Mouse (Mus musculus) MEL (cell line): ENCODE data around the gene Tfpi2. TPM values are rescaled to one million over a fixed set of nuclear protein-coding genes. Genes with fewer than 3 reads are reported as not detected.

Source experiments
- DNase-seq: peaks from one replicate; pipeline ENCODE4 v3.0.0; 2011; ENCODE audit warnings: low read depth, low spot score
- H3K27ac ChIP-seq: 2 replicates; pipeline ENCODE4 v1.5.1; 2012; ENCODE audit warnings: low read depth, mild to moderate bottlenecking, control low read depth, low read length, moderate library complexity; ENCODE audit not compliant: control insufficient read depth
- H3K27me3 ChIP-seq, 2 experiments: fragments of 150-350 bp in 1 of 2; sonication (generic) in 1 of 2; 2 replicates each; pipeline ENCODE4 v1.6.1; 2012; ENCODE audit warnings: low read length in 2 of 2, mild to moderate bottlenecking in 2 of 2, improper control_type of control experiment in 1 of 2, moderate library complexity in 1 of 2; ENCODE audit not compliant: insufficient read depth in 2 of 2, control insufficient read depth in 1 of 2
- H3K36me3 ChIP-seq, 2 experiments: 2 replicates each; pipeline ENCODE4 v1.6.1; 2012 to 2014; ENCODE audit warnings: low read length in 2 of 2, improper control_type of control experiment in 1 of 2, inconsistent platforms in 1 of 2, mild to moderate bottlenecking in 1 of 2; ENCODE audit not compliant: insufficient read depth in 2 of 2, control insufficient read depth in 1 of 2
- H3K4me1 ChIP-seq, 2 experiments: fragments of 150-350 bp in 1 of 2; sonication (generic) in 1 of 2; 2 replicates each; pipeline ENCODE4 v1.6.1; 2012; ENCODE audit warnings: low read length in 2 of 2, improper control_type of control experiment in 1 of 2, mild to moderate bottlenecking in 1 of 2; ENCODE audit not compliant: insufficient read depth in 2 of 2, control insufficient read depth in 1 of 2
- H3K4me3 ChIP-seq, 2 experiments: fragments of 150-350 bp in 1 of 2; sonication (generic) in 1 of 2; 2 replicates each; pipeline ENCODE4 v1.5.1; 2012; ENCODE audit warnings: low read depth in 2 of 2, low read length in 2 of 2, mild to moderate bottlenecking in 2 of 2, moderate library complexity in 2 of 2, control low read depth in 1 of 2, improper control_type of control experiment in 1 of 2; ENCODE audit not compliant: control insufficient read depth in 1 of 2, insufficient read depth in 1 of 2
- H3K79me2 ChIP-seq: 2 replicates; pipeline ENCODE4 v1.6.1; 2012; ENCODE audit warnings: mild to moderate bottlenecking, low read length, moderate library complexity; ENCODE audit not compliant: control insufficient read depth, poor library complexity, insufficient read depth
- H3K9ac ChIP-seq: 2 replicates; pipeline ENCODE4 v1.6.1; 2012; ENCODE audit warnings: low read depth, mild to moderate bottlenecking, control low read depth, low read length, moderate library complexity; ENCODE audit not compliant: control insufficient read depth, poor library complexity, severe bottlenecking
- H3K9me3 ChIP-seq: fragments of 150-350 bp; sonication (generic); replicated peaks from 2 replicates; pipeline ENCODE4 v1.6.1; 2012; ENCODE audit warnings: mild to moderate bottlenecking, low read length, improper control_type of control experiment, moderate library complexity; ENCODE audit not compliant: insufficient read depth
- CHD1 ChIP-seq: IDR thresholded peaks from 2 replicates; pipeline ENCODE4 v1.6.1; 2012; ENCODE audit warnings: low read depth, mild to moderate bottlenecking, inconsistent platforms, low read length, improper control_type of control experiment
- CHD2 ChIP-seq: IDR thresholded peaks from 2 replicates; pipeline ENCODE4 v1.6.1; 2011; ENCODE audit warnings: low read length, improper control_type of control experiment
- ELF1 ChIP-seq: IDR thresholded peaks from 2 replicates; pipeline ENCODE4 v1.6.1; 2014; ENCODE audit warnings: low read depth, mild to moderate bottlenecking, inconsistent platforms, low read length, improper control_type of control experiment, moderate library complexity
- ETS1 ChIP-seq: IDR thresholded peaks from 2 replicates; pipeline ENCODE4 v1.6.1; 2012; ENCODE audit warnings: low read depth, mild to moderate bottlenecking, inconsistent platforms, low read length, improper control_type of control experiment, moderate library complexity
- GATA1 ChIP-seq: IDR thresholded peaks from 2 replicates; pipeline ENCODE4 v1.6.1; 2011; ENCODE audit warnings: low read depth, low read length, improper control_type of control experiment
- MXI1 ChIP-seq: IDR thresholded peaks from 2 replicates; pipeline ENCODE4 v1.6.1; 2011; ENCODE audit warnings: mild to moderate bottlenecking, low read depth, low read length, improper control_type of control experiment
- MYC ChIP-seq: IDR thresholded peaks from 2 replicates; pipeline ENCODE4 v1.6.1; 2011; ENCODE audit warnings: low read depth, mild to moderate bottlenecking, low read length, improper control_type of control experiment, moderate library complexity
- POLR2A ChIP-seq, 2 experiments: IDR thresholded peaks; 2 replicates each; pipeline ENCODE4 v1.6.1; 2011 to 2012; ENCODE audit warnings: low read length in 2 of 2, mild to moderate bottlenecking in 2 of 2, control low read depth in 1 of 2, improper control_type of control experiment in 1 of 2, low read depth in 1 of 2, moderate library complexity in 1 of 2; ENCODE audit not compliant: control insufficient read depth in 1 of 2, insufficient read depth in 1 of 2, poor library complexity in 1 of 2
- POLR2AphosphoS2 ChIP-seq: IDR thresholded peaks from 2 replicates; pipeline ENCODE4 v1.6.1; 2011; ENCODE audit warnings: low read length, improper control_type of control experiment
- POLR2AphosphoS5 ChIP-seq: IDR thresholded peaks from 2 replicates; pipeline ENCODE4 v1.6.1; 2012; ENCODE audit warnings: low read depth, borderline replicate concordance, mild to moderate bottlenecking, inconsistent platforms, low read length, moderate library complexity, mixed read lengths
- RAD21 ChIP-seq: IDR thresholded peaks from 2 replicates; pipeline ENCODE4 v1.6.1; 2011; ENCODE audit warnings: mild to moderate bottlenecking, low read depth, low read length, improper control_type of control experiment
- RCOR1 ChIP-seq: IDR thresholded peaks from 2 replicates; pipeline ENCODE4 v1.6.1; 2012; ENCODE audit warnings: low read depth, mild to moderate bottlenecking, inconsistent platforms, low read length, improper control_type of control experiment
- SMC3 ChIP-seq: IDR thresholded peaks from 2 replicates; pipeline ENCODE4 v1.6.1; 2011; ENCODE audit warnings: low read depth, low read length, improper control_type of control experiment
- TAL1 ChIP-seq: IDR thresholded peaks from 2 replicates; pipeline ENCODE4 v1.6.1; 2012; ENCODE audit warnings: mild to moderate bottlenecking, inconsistent platforms, low read length, moderate library complexity, mixed read lengths
- TBP ChIP-seq: IDR thresholded peaks from 2 replicates; pipeline ENCODE4 v1.8.0; 2011; ENCODE audit warnings: low read depth, low read length, improper control_type of control experiment
- TCF12 ChIP-seq: IDR thresholded peaks from 2 replicates; pipeline ENCODE4 v1.6.1; 2014; ENCODE audit warnings: low read depth, mild to moderate bottlenecking, inconsistent platforms, low read length, improper control_type of control experiment, moderate library complexity
- USF1 ChIP-seq: IDR thresholded peaks from 2 replicates; pipeline ENCODE4 v1.6.1; 2014; ENCODE audit warnings: low read depth, mild to moderate bottlenecking, inconsistent platforms, low read length, improper control_type of control experiment, moderate library complexity
- USF2 ChIP-seq, 2 experiments: IDR thresholded peaks; 2 replicates each; pipeline ENCODE4 v1.6.1; 2011 to 2012; ENCODE audit warnings: improper control_type of control experiment in 2 of 2, low read length in 2 of 2, borderline replicate concordance in 1 of 2, inconsistent platforms in 1 of 2, low read depth in 1 of 2, mild to moderate bottlenecking in 1 of 2; ENCODE audit not compliant: insufficient read depth in 1 of 2
- ZMIZ1 ChIP-seq: IDR thresholded peaks from 2 replicates; pipeline ENCODE4 v1.6.1; 2012; ENCODE audit warnings: low read depth, mild to moderate bottlenecking, inconsistent platforms, low read length, improper control_type of control experiment, moderate library complexity
- polyA plus RNA-seq, 2 experiments: library from polyadenylated mRNA; stranded (reverse) in 1 of 2; unstranded in 1 of 2; fragments of >175 nt in 1 of 2; fragments of >200 nt in 1 of 2; gene quantifications; 2 replicates each; pipeline versions ENCODE4 v1.2.1 to v1.2.4; 2012; ENCODE audit warnings: low replicate concordance in 2 of 2, low read depth in 1 of 2; ENCODE audit not compliant: insufficient read length in 2 of 2, insufficient read depth in 1 of 2, missing spikeins in 1 of 2
- total RNA-seq: library from RNA; depleted of rRNA; stranded (reverse); fragments of 300-350 nt; gene quantifications from 2 replicates; pipeline ENCODE4 v1.2.3, GENCODE M21; 2012; rRNA removed

Gene Tfpi2
- total RNA-seq (not detected in 2 replicates), polyA plus RNA-seq (not detected)

- Histone ChIP-seq H3K4me1 (no peaks in the 10 kb centered on the region), H3K9me3 (no peaks in the 10 kb centered on the region), H3K9ac (no peak within 1 kb of the TSS), H3K4me3 (no peak within 1 kb of the TSS), H3K36me3 (no peaks in the 10 kb centered on the region), H3K27me3 (peaks cover 0 to 1% of the 10 kb centered on the region in 2 experiments; a peak in 1 of 4 replicates), H3K27ac (no peak within 1 kb of the TSS)
- no peak for DNase-seq
- TF ChIP-seq MXI1 (no peak), USF2 (IDR thresholded peaks at IDR 0.05; ENCODE audit: borderline replicate concordance in 1 of 2, insufficient read depth in 1 of 2, low read depth in 1 of 2, low read length in 2 of 2) (no peak), CHD1 (no peak), ETS1 (no peak), MYC (no peak), GATA1 (no peak), POLR2AphosphoS5 (no peak), POLR2A (IDR thresholded peaks at IDR 0.05; ENCODE audit: control insufficient read depth in 1 of 2, insufficient read depth in 1 of 2, low read depth in 1 of 2, low read length in 2 of 2, poor library complexity in 1 of 2) (no peak)
- TF ChIP-seq, all 39 proteins: peak for 0
- H3K79me2 ChIP-seq = no peaks in the 10 kb centered on the region
These were observed at the start of gene Tfpi2 for GRCm38 (mm10) chr6:3988750-3989149. Tfpi2 (minus strand) TSS chr6:3988919.

GRCm38 (mm10) chr6:4030956-4031355 is 42.2 kb upstream of the Tfpi2 start:
- H3K9me3 ChIP-seq = no peaks in the 10 kb centered on the region
- H3K36me3 ChIP-seq = no peaks in the 10 kb centered on the region
- TF ChIP-seq MYC = no peak
- TF ChIP-seq ZMIZ1 = no peak
- TF ChIP-seq POLR2A (IDR thresholded peaks at IDR 0.05; ENCODE audit: control insufficient read depth in 1 of 2, insufficient read depth in 1 of 2, low read depth in 1 of 2, low read length in 2 of 2, poor library complexity in 1 of 2) = no peak
- no peak for TF ChIP-seq POLR2AphosphoS2
- no peak for TF ChIP-seq CHD2
- TF ChIP-seq SMC3 = no peak
- TF ChIP-seq TBP = no peak
- no peak for TF ChIP-seq RAD21
- TF ChIP-seq POLR2AphosphoS5 = no peak
- no peak for TF ChIP-seq GATA1
- TF ChIP-seq TAL1 = no peak
- TF ChIP-seq TCF12 = no peak
- no peak for TF ChIP-seq ELF1
- TF ChIP-seq USF1 = no peak
- TF ChIP-seq RCOR1 = no peak
- TF ChIP-seq, all 39 proteins: peak for 0
- Histone ChIP-seq H3K9ac (no peak overlapping the region), H3K27ac (no peak overlapping the region), H3K4me3 (no peak overlapping the region), H3K27me3 (no peaks in the 10 kb centered on the region; a peak in 1 of 4 replicates), H3K79me2 (no peaks in the 10 kb centered on the region), H3K4me1 (no peaks in the 10 kb centered on the region)
- DNase-seq = no peak
